Mouse (Mus musculus): Measurements from ENCODE around the gene Cpeb2.
A peak's percentile ranks its signal among the peaks of the same experiment; 100 is the strongest.

The Cpeb2 gene

GRCm38 (mm10) chr5:43232480-43233315, at the start of gene Cpeb2:
Gene Cpeb2, plus strand, starts transcription at chr5:43233170.
- DNase-seq: peak; percentile 94 to 96

DNA sequence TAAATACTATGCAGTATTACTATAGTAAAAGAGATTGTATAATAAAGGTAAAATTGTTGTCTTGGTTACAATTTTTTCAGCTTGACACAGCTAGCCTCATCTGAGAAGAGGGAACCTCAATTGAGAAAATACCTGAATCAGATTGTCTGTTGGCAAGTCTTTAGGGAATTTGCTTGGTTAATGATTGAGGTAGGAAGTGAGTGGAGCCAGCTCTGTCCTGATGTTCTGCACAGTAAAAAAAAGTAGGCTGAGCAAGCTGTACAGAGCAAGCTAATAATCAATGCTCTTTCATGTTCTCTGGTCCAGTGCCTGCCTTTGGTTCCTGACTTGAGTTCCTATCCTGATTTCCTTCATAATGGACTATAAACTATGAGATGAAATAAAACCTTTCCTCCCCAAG, 49.4 kb upstream of the Cpeb2 start:
- no peak for DNase-seq

- DNase-seq: no peak
Observed at GRCm38 (mm10) chr5:43184834-43185233, 48.1 kb upstream of the Cpeb2 start.

- no peak for DNase-seq
Observed at GRCm38 (mm10) chr5:43185478-43185877, 47.5 kb upstream of the Cpeb2 start.

- DNase-seq: no peak
Observed at GRCm38 (mm10) chr5:43200686-43201085, 32.3 kb upstream of the Cpeb2 start.

- DNase-seq: no peak
Observed at GRCm38 (mm10) chr5:43206495-43207053, 26.4 kb upstream of the Cpeb2 start.

- DNase-seq: peak in 1 of 2 experiments; percentile 5
Observed at GRCm38 (mm10) chr5:43217468-43217867, 15.5 kb upstream of the Cpeb2 start.

DNA sequence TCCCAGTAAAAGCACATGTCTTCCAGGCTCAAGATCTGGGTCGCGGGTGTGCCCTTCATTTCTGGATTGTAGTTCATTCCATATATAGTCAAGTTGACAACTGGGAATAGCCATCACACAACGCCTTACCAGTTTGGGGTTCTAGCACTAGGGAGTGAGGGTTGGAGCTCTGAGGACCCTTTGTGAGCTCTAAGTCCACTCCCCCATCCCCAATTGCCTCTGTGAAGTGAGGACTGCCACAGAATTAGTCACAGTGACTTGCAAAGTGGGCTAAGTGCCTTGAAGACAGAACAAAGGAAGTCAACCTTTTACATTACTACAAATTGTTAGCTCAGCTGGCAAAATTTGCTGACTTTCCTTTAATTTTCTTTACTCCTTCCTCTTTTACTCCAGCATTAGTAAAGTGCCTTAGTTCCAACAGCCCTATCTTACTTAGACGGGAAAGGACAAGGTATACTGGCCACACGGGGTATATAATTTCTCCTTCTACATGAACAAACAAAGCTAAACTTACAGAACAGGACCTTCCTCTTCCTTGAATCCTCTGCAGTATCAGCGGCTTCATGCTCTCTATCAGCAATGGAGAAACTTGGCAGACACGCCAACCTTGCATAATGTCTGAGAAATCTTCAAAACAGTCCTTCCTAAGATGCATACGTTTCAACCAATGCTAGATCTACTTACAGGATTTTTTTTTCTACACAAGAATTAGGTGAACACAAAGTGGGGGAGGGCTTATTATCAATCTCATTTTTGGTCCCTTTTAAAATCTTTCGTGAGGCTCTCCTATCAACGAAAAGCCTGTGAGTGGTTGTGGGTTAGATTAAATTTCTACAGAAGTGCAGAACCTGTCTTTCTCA, 14.8 kb upstream of the Cpeb2 start:
- DNase-seq: no peak

DNA sequence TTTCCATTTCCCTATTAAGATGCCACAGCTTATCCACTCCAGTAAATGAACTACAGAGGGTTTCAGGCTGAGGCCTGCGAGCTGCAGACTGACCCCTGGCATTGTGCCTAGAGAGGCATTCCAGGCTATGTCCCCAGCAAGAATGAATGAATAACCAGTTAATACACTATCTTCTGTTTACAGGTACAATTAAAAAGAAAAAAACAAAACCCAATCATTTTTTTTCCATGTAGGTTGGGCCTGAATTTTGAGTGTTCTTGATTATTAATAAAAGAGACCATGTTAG, 14.2 kb upstream of the Cpeb2 start:
- DNase-seq: peak; percentile 58 to 72

- DNase-seq: no peak
Observed at GRCm38 (mm10) chr5:43223359-43223758, 9.6 kb upstream of the Cpeb2 start.

- DNase-seq: no peak
Observed at GRCm38 (mm10) chr5:43224245-43224644, 8.7 kb upstream of the Cpeb2 start.

DNA sequence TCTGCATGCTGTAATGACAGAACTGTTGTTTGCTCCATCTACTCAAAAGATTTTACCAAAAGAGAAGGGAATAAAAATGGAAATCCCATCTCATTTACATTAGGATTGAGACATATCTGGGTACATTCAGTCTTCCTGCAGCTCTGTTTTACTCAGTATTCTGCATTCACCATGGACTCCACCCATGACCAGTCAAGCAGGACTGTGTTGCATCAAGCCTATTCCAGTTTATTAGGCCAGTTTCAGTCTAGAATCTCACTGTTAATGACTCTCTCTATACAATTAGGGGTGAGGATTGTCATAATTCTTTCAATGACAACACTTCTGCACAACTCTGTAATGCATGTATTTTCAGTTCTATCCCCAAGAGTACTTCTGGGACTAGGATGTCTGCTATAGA, 6.8 kb upstream of the Cpeb2 start:
- no peak for DNase-seq

- no peak for DNase-seq
Observed at GRCm38 (mm10) chr5:43227607-43228006, 5.4 kb upstream of the Cpeb2 start.

DNA sequence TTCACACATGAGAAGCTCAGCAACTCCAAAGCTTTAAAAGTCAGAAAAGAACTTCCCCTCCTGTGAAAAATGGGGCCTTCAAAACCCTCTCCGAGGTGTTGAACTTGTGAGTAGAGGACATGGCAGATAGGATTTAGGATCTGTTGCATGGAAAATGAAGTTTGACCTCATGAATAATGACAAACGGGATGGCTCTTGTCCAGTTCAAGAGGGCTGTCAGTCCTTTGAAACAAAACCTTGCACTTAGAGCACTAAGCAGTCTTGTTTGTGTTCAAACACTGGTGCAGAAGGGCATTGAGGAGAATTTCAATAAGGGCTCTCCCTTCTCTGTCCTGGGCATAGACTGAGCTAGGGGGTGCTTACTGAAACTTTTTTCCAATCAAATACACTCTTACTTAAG, 1.9 kb upstream of the Cpeb2 start:
- DNase-seq: no peak

- DNase-seq: no peak
Observed at GRCm38 (mm10) chr5:43232149-43232479, 856 bp upstream of the Cpeb2 start.

- DNase-seq: peak; percentile 73 to 83
Observed at GRCm38 (mm10) chr5:43233316-43234181, 579 bp downstream of the Cpeb2 start.

DNA sequence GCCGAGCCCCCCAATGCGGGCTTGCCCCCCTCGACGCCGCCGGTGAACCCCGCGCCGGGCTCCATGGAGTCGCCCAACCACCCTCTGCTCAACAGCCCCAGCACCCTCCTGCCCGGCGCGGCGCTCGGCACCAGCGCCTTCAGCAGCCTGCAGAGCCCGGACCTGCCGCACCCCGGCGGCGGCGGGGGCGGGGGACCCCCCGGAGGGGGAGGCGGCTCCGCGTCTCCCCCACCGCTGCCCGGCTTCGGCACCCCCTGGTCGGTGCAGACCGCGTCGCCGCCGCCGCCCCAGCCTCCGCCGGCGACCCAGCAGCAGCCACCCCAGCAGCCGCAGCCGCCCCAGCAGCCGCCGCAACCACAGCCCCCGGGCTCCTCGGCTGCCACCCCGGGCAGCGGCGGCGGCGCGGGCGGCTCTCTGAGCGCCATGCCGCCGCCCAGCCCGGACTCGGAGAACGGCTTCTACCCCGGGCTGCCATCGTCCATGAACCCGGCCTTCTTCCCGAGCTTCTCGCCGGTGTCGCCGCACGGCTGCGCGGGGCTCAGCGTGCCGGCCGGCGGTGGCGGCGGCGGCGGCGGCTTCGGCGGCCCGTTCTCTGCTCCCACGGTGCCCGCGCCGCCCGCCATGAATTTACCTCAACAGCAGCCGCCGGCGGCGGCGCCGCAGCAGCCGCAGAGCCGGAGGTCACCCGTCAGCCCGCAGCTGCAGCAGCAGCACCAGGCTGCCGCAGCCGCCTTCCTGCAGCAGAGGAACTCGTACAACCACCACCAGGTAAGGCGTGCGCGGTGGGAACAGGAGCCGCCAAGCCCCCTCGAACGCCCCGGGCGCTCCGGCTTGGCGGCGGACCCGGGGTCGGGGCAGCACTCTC, 1.6 kb downstream of the Cpeb2 start:
- DNase-seq: peak; percentile 54 to 69

- DNase-seq: peak; percentile 43 to 62
Observed at GRCm38 (mm10) chr5:43235186-43235785, 2.3 kb downstream of the Cpeb2 start.

- no peak for DNase-seq
Observed at GRCm38 (mm10) chr5:43235997-43236396, 3.0 kb downstream of the Cpeb2 start.

DNA sequence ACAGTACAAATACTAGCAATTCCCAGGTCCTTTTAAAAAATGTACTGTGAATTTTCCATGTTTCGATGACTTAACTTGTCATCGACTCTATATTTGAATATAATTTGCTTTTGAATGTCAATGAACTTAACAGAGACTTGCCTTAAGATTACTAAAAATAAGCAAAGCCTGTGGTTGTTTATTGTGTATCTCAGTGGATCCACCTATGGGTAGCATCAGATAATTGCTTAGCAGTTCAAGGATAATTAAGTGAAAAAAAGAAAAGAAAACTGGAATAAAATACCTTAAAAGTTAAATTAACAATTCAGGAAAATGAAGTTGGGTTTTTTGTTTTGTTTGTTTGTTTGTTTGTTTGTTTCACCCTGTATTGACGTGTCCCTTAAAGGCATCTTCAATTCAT, 3.5 kb downstream of the Cpeb2 start:
- no peak for DNase-seq

DNA sequence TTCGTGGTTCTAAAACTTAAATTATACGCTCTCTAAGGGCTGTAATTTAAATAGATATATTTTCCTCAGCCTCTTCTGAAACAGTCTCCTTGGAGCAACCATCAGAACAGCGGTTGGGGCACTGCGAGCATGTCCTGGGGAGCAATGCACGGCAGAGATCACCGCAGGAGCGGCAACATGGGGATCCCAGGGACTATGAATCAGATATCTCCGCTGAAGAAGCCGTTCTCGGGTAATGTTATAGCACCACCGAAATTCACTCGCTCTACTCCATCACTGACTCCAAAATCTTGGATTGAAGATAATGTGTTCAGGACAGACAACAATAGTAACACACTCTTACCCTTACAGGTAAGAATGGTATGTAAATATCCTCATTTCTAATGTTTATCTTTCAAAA, 4.3 kb downstream of the Cpeb2 start:
- DNase-seq: no peak

Data from kidney, postnatal 4 days (tissue).